Mouse (Mus musculus) Muller cell, postnatal 12 days (primary cell): ENCODE measurements at regions not wholly inside any gene's neighbourhood (a gene's known extent, or its start where the extent isn't known, plus 50 kb on each side); places are given as distances from the start of the nearest gene placed in this dataset.

ENCODE experiments used
- DNase-seq: peaks from one replicate; pipeline ENCODE4 v3.0.0-alpha.2; 2015; ENCODE audit errors: inconsistent ontology term

DNA sequence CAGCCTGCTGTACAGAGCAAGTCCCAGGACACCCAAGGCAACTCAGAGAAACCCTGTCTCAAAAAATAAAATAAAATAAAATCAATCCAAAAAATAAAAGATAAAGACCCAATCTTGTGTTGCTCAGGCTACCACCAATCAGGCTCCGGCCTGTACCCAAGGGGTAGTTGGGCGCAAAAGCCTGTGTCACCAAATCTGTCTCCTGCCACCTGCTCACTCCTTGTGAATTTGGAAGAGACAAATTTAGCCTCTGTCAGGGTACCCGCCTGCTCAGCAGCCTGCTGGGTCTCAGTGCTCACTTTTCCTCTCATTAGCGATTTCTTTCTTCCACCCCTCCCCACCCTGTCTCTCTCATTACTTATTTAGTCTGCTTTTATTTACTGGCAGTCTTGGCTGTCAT, 54.6 kb downstream of the Sox4 start:
- DNase-seq, result no peak

DNA sequence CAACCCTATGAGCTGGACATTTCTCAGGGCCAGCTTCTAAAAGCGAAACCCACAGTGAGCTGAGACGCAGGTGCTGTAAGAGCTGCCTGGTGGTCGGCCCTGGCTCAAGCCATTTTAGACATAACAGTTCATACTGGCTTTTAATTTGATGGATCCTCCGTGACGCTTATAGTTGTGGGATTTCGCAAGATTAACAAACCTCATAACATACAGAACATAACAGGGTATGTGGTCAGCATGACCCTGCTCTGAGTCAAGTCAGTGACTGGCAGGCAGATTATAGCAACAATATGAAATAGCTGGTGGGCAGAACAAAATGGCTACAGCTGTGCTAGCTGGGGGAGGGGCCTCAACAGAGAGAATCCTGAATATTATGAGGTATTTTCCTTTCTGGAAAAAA, 60.6 kb downstream of the Sox4 start:
- no peak for DNase-seq

DNA sequence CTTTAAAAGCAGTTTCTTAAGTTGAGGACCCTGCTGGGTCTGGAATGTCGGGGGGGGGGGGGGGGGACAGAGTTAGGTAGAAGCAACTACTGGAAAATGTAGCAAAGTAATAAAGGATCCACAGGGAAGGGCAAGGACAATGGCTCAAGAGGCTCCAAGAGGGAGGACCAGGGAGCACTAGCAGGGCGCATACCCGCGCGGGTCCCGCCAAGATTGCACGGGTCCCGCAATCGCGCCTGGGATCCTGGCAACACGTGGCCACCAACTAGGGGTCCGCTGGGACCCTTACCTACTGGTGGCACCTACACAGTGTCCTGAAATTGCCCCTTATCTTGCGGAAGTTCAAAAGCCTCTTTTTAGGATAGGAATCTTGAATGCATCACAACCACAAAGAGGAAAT, 66.4 kb downstream of the Sox4 start:
- DNase-seq, result no peak

GRCm38 (mm10) chr13:28886691-28887090, 66.8 kb downstream of the Sox4 start:
- peak; percentile 23 for DNase-seq

- peak; percentile 52 for DNase-seq
Measured at GRCm38 (mm10) chr13:28885083-28886037, 68.2 kb downstream of the Sox4 start.

- DNase-seq, result peak; percentile 36
Measured at GRCm38 (mm10) chr13:28884191-28884820, 69.2 kb downstream of the Sox4 start.

GRCm38 (mm10) chr13:28883398-28883797, 70.1 kb downstream of the Sox4 start:
- DNase-seq, result no peak

DNA sequence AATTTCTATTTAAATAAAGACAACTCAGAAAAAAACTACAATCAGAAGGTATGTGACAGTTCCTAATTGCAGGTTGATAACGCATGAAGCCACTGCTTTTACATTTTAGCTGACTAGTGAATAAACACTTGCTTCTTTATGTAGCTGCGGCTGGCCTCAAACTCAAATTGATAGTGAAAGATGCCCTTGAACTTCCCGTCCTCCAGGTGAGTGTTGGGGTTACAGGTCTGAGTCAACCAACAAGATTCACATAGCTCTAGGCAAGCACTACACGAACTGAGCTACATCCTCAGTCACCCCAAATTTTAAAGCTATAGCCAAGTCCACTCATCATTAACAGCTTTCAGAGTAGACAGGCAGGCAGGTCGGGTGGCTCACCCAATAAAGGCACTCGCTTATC, 72.6 kb downstream of the Sox4 start:
- no peak for DNase-seq

DNA sequence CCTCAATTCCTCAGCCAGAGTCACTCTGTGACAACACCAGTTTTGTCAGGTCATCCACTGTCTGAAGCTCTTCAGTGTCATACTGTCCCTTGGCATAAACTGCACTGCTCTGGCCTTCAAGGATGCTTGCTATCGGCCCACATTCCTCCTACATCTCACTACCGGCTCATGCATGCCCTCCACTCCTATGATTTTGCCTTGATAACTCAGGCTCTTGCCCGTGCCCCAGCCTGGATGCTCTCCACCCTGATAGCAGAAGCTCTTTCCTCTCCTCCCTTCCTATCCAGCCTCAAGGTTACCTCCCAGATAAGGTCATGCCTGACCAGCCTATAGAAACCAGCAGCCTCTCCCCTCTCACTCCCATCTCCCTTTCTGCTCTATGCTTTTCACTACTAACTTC, 74.8 kb downstream of the Sox4 start:
- DNase-seq, result no peak

- no peak for DNase-seq
Measured at GRCm38 (mm10) chr13:28876771-28877170, 76.7 kb downstream of the Sox4 start.

GRCm38 (mm10) chr13:28870681-28871080, 82.8 kb downstream of the Sox4 start:
- DNase-seq, result no peak

- no peak for DNase-seq
Measured at GRCm38 (mm10) chr13:28867210-28867609, 86.3 kb downstream of the Sox4 start.

DNA sequence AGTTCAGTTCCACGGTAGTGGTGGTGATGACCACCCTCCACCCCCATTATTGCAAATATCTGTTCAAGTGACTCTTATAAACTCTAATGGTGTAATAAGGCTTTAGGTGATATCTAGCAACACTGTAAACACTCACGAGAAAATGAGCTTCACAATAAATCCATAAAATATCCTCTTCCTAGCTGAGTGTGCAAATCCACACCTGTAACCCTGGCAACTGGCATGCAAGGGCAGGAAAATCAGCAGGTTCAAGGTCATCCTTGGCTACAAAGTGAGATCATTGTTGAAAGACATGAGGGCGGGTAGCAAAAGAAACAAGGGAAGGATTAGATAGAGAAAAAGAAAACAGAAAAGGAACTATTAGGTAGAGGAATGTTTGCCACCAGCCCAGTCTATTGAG, 86.8 kb downstream of the Sox4 start:
- no peak for DNase-seq

DNA sequence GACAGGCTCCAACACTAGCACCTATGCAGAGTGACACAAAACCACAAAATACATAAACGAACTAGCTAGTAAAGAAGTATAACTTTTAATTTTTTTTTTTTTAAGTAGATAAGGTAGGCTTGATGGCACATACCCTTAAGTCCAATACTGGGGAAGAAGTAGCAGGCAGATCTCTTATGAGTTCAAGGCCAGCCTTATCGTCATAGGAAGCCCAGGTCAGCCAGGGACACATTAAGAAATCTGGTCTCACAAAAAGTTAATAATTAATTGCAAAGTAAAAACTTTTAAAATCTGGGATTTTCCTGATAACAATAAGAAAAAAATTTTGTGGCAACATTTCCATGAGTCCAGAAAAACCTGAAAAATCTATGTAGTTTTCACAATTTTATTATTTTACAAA, 92.9 kb downstream of the Sox4 start:
- DNase-seq, result no peak

DNA sequence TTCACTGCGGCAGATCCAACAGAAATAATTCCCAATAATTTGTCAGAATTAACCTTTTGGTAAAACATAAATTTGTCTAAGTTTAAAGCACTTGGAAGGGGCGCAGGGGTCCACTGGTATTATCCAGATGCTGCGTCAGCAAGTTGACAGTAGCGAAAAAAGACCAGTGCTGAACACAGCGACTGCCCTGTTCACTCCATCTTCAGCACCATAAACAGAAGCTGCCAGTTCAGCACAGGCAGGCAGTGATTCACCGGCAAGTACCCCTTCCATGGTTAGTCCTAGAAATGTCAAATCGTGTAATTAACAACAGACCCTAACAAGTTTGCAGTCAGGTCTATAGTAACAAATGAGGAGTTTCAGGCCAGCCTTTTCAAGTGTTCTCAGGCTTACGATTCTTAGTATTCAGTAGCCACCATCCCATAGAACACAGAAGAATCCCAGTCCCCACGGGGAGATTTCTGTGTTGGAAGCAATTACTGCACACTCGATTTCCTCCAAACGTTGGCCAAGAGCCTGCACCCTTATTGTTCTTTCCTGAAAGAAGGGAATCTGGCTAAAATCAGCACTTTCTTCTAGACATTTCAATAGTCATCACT, 93.6 kb downstream of the Sox4 start:
- peak; percentile 66 for DNase-seq

- DNase-seq, result no peak
Measured at GRCm38 (mm10) chr13:28858001-28858400, 95.5 kb downstream of the Sox4 start.

DNA sequence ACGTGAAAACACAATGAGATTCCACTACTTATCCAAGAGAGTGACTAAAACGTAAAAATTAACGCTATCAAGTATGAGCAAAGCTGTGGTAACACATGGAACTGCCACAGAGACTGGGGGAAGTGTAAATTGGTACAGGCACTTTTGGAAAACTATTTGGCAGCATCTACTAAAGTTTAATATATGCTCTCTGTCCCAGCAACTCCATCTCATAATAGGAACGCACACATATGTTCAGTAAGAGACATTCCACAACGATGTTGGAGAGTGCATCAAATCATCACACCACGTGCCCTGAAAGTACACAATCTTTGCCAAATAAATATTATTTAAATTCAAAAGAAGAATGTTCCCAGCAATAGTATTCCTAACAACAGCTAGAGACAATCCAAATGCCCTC, 96.3 kb downstream of the Sox4 start:
- no peak for DNase-seq

- DNase-seq, result no peak
Measured at GRCm38 (mm10) chr13:28856472-28856871, 97.0 kb downstream of the Sox4 start.

- peak; percentile 30 for DNase-seq
Measured at GRCm38 (mm10) chr13:28854247-28854646, 99.3 kb downstream of the Sox4 start.

- DNase-seq, result no peak
Measured at GRCm38 (mm10) chr13:28848305-28848704, 105.2 kb downstream of the Sox4 start.

GRCm38 (mm10) chr13:28847478-28847877, 106.0 kb downstream of the Sox4 start:
- no peak for DNase-seq

GRCm38 (mm10) chr13:28844495-28844894, 109.0 kb downstream of the Sox4 start:
- peak; percentile 89 for DNase-seq

GRCm38 (mm10) chr13:28842811-28843210, 110.7 kb downstream of the Sox4 start:
- DNase-seq, result no peak
